Mouse (Mus musculus) G1E (cell line): ENCODE measurements around the gene Dpp7.

Source experiments
- CTCF ChIP-seq: IDR thresholded peaks from 2 replicates; pipeline ENCODE4 v1.5.1; 2012; ENCODE audit warnings: low read depth, low read length, inconsistent platforms, mixed read lengths
- GATA1 ChIP-seq: IDR thresholded peaks from 2 replicates; pipeline ENCODE4 v1.6.1; 2012; ENCODE audit warnings: borderline replicate concordance, low read length, inconsistent platforms, mixed read lengths
- TAL1 ChIP-seq: conservative IDR thresholded peaks from 2 replicates; pipeline ENCODE4 v1.6.1; 2012; ENCODE audit warnings: low read depth, low read length, inconsistent platforms, mixed read lengths

DNA sequence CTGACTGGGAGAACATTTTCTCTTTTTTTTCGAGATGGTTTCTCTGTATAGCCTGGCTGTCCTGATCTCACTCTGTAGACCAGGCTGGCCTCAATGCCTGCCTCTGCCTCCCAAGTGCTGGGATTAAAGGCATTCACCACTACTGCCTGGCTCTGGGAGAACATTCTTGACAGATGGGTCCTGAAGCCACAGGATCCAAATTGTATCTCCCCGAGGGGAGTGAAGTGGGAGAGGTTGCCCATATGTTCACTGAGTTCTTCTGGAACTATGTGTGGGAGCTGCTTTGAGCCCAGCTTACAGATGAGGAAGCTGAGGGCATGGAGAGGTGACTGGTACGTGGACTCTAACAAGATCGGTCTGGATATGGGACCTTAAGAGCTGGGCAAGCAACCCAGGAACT, 47.8 kb upstream of the Dpp7 start:
- TF ChIP-seq GATA1 (no peak), CTCF (no peak), TAL1 (no peak)
